Mouse (Mus musculus) embryonic facial prominence, embryonic 15.5 days (tissue): Measurements from ENCODE around the gene Gm20532. TPM values are rescaled to one million over a fixed set of nuclear protein-coding genes. Genes with fewer than 3 reads are reported as not detected.
A peak's percentile ranks its signal among the peaks of the same experiment; 100 is the strongest.

ENCODE experiments used
- ATAC-seq: fragments of 200-750 bp; cut with Nextera tagmentation; 2 replicates; pipeline ENCODE4 v1.8.0; 2017; ENCODE audit warnings: low read depth, moderate TSS enrichment; ENCODE audit not compliant: insufficient number of reproducible peaks, low FRiP score, low TSS enrichment
- H3K27ac ChIP-seq: fragments of 300-500 bp; sonication (generic); replicated peaks from 2 replicates; pipeline ENCODE4 v1.5.1; 2015; ENCODE audit warnings: mild to moderate bottlenecking, inconsistent platforms
- H3K27me3 ChIP-seq: fragments of 300-500 bp; sonication (generic); 2 replicates; pipeline ENCODE4 v1.6.1; 2015; ENCODE audit warnings: inconsistent platforms
- H3K36me3 ChIP-seq: fragments of 300-500 bp; sonication (generic); 2 replicates; pipeline ENCODE4 v1.6.1; 2015; ENCODE audit warnings: mild to moderate bottlenecking, inconsistent platforms
- H3K4me1 ChIP-seq: fragments of 300-500 bp; sonication (generic); 2 replicates; pipeline ENCODE4 v1.6.1; 2015; ENCODE audit warnings: inconsistent platforms
- H3K4me2 ChIP-seq: fragments of 300-500 bp; sonication (generic); replicated peaks from 2 replicates; pipeline ENCODE4 v1.6.1; 2015; ENCODE audit warnings: mild to moderate bottlenecking, inconsistent platforms
- H3K4me3 ChIP-seq: fragments of 300-500 bp; sonication (generic); replicated peaks from 2 replicates; pipeline ENCODE4 v1.5.1; 2015; ENCODE audit warnings: mild to moderate bottlenecking, inconsistent platforms
- H3K9ac ChIP-seq: fragments of 300-500 bp; sonication (generic); 2 replicates; pipeline ENCODE4 v1.6.1; 2015; ENCODE audit warnings: inconsistent platforms
- H3K9me3 ChIP-seq: fragments of 300-500 bp; sonication (generic); replicated peaks from 2 replicates; pipeline ENCODE4 v1.6.1; 2016; ENCODE audit warnings: inconsistent platforms
- WGBS: fragments of 180-500 bp; shearing (Covaris S2); methylation state at CpG from one replicate; pipeline ENCODE4 v1.1.7; 2015; 5-methylcytosine and 5-hydroxymethylcytosine counted together
- polyA plus RNA-seq: library from polyadenylated mRNA; unstranded; fragments of >200 nt; fragmentation: Nextera tagmentation; extraction: Ambion mirVana; gene quantifications from 2 replicates; pipeline ENCODE4 v1.2.1, GENCODE M21; 2015

Gm20532 gene
- polyA plus RNA-seq, 1 experiment from 2014 or later: not detected

- WGBS: 33% methylated on average over 5 of the region's 5 CpGs
These were observed 36.5 kb downstream of the Gm20532 start for GRCm38 (mm10) chr2:26622984-26623383.

DNA sequence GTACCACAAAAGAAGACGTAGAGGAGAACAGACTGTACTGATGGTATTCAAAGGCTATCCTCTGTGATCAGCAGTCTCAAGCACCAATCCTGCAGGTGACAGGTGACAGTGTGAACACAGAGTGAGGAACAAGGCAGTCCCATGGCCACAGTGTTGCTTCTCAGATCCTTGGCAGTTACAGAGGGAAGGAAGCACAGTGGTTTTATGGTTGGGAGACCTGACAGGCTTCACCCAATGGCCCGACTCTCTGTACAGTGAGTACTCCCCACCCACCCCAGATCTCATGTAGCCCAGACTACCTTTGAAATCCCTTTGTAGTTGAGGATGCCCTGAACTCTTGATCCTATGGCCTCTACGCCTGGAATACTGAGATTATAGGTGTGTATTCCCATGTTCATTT, 39.0 kb downstream of the Gm20532 start:
- H3K4me1 ChIP-seq: peaks cover 22% of the 10 kb centered on the region
- no peak overlapping the region for H3K27ac ChIP-seq
- ATAC-seq: no peak
- no peaks in the 10 kb centered on the region for H3K36me3 ChIP-seq
- no peak overlapping the region for H3K9ac ChIP-seq
- no peaks in the 10 kb centered on the region for H3K9me3 ChIP-seq
- H3K4me2 ChIP-seq: no peak overlapping the region
- 86% methylated on average over 3 of the region's 3 CpGs for WGBS
- no peaks in the 10 kb centered on the region for H3K27me3 ChIP-seq
- no peak overlapping the region for H3K4me3 ChIP-seq

More at GRCm38 (mm10) chr2:26622984-26623383, 36.5 kb downstream of the Gm20532 start:
- Histone ChIP-seq H3K36me3 (no peaks in the 10 kb centered on the region), H3K27ac (no peak overlapping the region), H3K9me3 (no peaks in the 10 kb centered on the region), H3K9ac (no peak overlapping the region), H3K4me2 (no peak overlapping the region), H3K4me3 (no peak overlapping the region), H3K4me1 (peaks cover 6% of the 10 kb centered on the region; the same call in 1 of the 2 replicates), H3K27me3 (no peaks in the 10 kb centered on the region)
- no peak for ATAC-seq

DNA sequence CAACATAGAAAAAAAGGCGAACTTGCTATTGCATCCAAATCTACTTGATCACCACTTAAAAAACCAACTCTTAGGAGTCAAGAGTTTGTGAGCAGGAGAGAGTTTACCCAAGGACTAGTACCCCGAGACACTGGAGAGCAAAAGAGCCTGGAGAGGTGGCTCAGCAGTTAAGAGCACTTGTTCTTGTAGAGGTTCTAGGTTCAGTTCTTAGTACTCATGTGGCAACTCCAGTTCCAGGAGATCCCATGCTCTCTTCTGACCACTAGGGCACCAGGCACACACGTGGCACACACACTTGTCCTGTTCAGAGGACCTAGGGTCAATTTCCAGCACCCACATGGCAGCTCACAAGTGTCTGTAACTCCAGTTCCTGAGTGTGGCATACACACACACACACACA, 39.6 kb downstream of the Gm20532 start:
- Histone ChIP-seq H3K4me1 (peaks cover 22% of the 10 kb centered on the region), H3K9me3 (no peaks in the 10 kb centered on the region), H3K27ac (no peak overlapping the region), H3K4me3 (no peak overlapping the region), H3K36me3 (no peaks in the 10 kb centered on the region), H3K4me2 (no peak overlapping the region), H3K27me3 (no peaks in the 10 kb centered on the region), H3K9ac (no peak overlapping the region)
- 64% methylated on average over 3 of the region's 3 CpGs for WGBS
- ATAC-seq: no peak

DNA sequence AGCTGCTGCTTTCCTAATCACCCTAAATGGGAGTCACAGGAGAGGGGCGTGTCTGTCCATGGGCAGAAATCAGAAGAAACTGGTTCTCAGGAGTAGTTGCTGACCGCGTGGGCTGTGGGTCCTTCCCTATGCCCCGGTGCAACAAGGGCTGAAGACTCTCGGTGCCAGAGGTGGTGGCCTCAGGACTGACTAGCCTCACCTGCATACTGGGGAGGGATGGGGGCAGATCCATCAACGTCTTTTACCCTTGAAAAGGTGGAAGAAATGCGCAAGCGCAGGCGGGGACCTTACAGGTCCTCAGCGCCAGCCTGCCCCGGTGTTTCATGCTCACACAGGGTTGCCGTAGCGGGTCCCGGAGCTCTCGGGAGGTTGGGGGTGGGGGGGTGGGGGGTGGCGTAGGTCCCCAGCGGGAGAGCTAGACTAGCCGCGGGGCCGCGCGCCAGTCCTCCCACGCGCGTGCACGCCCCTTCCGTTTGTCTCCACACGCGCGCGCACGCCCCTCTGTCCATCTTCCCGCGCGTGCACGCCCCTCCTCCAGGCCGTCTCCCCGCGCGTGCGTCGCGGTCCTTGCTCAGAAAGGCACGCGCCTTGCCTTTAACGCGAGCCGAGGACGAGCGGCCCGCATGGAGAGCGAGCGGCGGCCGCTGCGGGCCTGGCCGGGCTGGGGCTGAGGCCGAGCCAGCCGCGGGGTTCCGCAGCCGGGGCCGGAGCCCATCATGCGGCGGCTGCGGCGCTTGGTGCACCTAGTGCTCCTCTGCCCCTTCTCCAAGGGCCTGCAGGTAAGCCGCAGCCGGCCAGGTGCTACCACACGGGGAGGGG, 41.7 kb downstream of the Gm20532 start, which contains the start of gene Fam69b:
TSS of gene Fam69b (plus strand) at position 537 of the 819 bp plus-strand sequence.
- Histone ChIP-seq H3K36me3 (no peaks in the 10 kb centered on the region), H3K4me3 (peak within 1 kb of the TSS; percentile 63), H3K4me2 (peak within 1 kb of the TSS; percentile 81), H3K9me3 (no peaks in the 10 kb centered on the region), H3K4me1 (peaks cover 22% of the 10 kb centered on the region), H3K27me3 (no peaks in the 10 kb centered on the region), H3K27ac (peak within 1 kb of the TSS; percentile 24; the same call in 1 of the 2 replicates), H3K9ac (peak within 1 kb of the TSS; percentile 67)
- peak; percentile 77 for ATAC-seq
- under 1% methylated on average over 70 of the region's 70 CpGs for WGBS

DNA sequence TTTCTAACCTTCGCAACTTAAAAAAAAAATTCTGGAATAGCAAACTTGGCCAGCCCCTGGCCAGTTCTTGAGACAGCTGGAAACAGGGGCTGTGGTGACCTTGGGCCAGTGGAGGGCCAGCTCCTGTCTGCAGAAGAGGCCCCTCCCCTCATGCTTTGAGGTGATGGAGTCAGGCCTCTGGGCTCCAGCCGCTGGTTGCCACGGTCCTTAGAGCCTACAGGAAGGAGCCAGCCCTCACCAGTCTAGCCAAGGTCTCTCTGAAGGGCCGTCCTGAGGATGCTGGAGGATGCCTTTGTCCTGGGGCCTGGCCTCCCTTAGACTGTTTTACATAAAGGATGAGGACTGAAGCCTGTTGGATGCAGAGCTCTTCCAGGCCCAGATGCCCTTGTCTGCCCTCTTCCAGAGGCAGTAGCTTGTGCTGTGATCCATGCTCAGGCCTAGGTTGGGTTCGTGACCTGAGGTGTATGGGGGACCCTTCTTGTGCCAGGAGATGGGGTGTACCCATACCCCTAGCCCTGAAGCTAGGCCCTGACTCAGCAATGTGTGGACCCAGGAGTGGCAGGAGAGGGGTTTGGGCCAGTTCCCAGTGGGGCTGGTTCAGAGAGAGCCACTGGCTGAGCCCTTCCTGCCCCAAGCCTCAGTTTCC, 42.5 kb downstream of the Gm20532 start:
- peak overlapping the region; percentile 67 for H3K9ac ChIP-seq
- WGBS: 16% methylated on average over 5 of the region's 5 CpGs
- H3K4me3 ChIP-seq: peak overlapping the region; percentile 63
- ATAC-seq: 0 out of 2 replicates have a peak, but pooled peaks have one; percentile 27
- H3K27me3 ChIP-seq: no peaks in the 10 kb centered on the region
- peak overlapping the region; percentile 24; the same call in 1 of the 2 replicates for H3K27ac ChIP-seq
- no peaks in the 10 kb centered on the region for H3K36me3 ChIP-seq
- H3K4me1 ChIP-seq: peaks cover 22% of the 10 kb centered on the region
- no peaks in the 10 kb centered on the region for H3K9me3 ChIP-seq
- peak overlapping the region; percentile 81 for H3K4me2 ChIP-seq

DNA sequence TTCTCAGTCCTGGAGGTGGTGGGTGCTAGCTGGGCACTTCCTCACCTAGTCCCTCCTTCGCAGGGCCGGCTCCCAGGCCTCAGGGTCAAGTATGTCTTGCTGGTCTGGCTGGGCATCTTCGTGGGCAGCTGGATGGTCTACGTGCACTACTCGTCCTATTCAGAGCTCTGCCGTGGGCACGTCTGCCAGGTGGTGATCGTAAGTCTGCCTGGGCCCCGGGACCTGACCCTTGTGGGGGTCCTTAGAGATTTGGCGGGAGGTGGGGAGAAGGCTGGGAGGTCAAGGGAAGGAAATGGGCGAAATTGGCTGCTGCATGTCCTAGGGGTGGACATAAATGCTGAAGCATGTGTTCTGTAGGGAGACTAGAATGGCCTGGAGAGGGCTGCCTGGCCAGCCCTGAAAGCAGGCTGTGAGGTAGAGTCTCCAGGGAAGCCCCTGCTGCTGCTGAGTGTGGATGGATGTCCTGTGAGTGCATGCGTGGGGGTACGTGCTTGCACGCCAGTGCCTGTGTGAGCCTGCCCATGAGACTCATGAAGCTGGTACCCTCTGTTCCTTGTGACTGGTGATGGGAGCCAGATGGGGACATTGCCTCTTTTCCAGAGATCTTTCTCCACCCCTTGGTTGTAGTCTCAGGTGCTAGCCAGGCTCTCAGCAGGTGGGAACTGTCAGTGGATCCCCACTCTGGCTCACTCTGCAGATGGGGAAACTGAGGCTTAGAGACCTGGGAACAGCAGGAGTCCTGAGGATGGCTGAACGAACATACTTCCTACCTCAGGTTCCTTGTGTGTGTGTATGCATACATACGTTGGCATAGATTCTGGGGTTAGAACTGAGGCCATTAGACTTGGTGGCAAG, 46.3 kb downstream of the Gm20532 start:
- 75% methylated on average over 16 of the region's 16 CpGs for WGBS
- H3K4me2 ChIP-seq: no peak overlapping the region
- H3K9ac ChIP-seq: no peak overlapping the region
- no peaks in the 10 kb centered on the region for H3K27me3 ChIP-seq
- peaks cover 36% of the 10 kb centered on the region for H3K36me3 ChIP-seq
- H3K4me1 ChIP-seq: peaks cover 25% of the 10 kb centered on the region
- no peak overlapping the region for H3K27ac ChIP-seq
- H3K4me3 ChIP-seq: no peak overlapping the region
- no peak for ATAC-seq
- no peaks in the 10 kb centered on the region for H3K9me3 ChIP-seq

- no peak overlapping the region for H3K4me2 ChIP-seq
- no peaks in the 10 kb centered on the region for H3K27me3 ChIP-seq
- no peak for ATAC-seq
- WGBS: 64% methylated on average over 4 of the region's 4 CpGs
- no peak overlapping the region for H3K9ac ChIP-seq
- H3K27ac ChIP-seq: no peak overlapping the region
- H3K4me3 ChIP-seq: no peak overlapping the region
- peaks cover 29% of the 10 kb centered on the region for H3K4me1 ChIP-seq
- no peaks in the 10 kb centered on the region for H3K9me3 ChIP-seq
- H3K36me3 ChIP-seq: peaks cover 47% of the 10 kb centered on the region
These were observed 47.6 kb downstream of the Gm20532 start for GRCm38 (mm10) chr2:26633953-26634530.

GRCm38 (mm10) chr2:26634629-26635488, 48.4 kb downstream of the Gm20532 start:
- Histone ChIP-seq H3K27me3 (no peaks in the 10 kb centered on the region), H3K27ac (no peak overlapping the region; the same call in 1 of the 2 replicates), H3K9ac (no peak overlapping the region), H3K4me2 (no peak overlapping the region), H3K36me3 (peaks cover 47% of the 10 kb centered on the region), H3K9me3 (no peaks in the 10 kb centered on the region), H3K4me1 (peaks cover 23% of the 10 kb centered on the region), H3K4me3 (no peak overlapping the region)
- no peak for ATAC-seq
- WGBS: 59% methylated on average over 12 of the region's 12 CpGs

DNA sequence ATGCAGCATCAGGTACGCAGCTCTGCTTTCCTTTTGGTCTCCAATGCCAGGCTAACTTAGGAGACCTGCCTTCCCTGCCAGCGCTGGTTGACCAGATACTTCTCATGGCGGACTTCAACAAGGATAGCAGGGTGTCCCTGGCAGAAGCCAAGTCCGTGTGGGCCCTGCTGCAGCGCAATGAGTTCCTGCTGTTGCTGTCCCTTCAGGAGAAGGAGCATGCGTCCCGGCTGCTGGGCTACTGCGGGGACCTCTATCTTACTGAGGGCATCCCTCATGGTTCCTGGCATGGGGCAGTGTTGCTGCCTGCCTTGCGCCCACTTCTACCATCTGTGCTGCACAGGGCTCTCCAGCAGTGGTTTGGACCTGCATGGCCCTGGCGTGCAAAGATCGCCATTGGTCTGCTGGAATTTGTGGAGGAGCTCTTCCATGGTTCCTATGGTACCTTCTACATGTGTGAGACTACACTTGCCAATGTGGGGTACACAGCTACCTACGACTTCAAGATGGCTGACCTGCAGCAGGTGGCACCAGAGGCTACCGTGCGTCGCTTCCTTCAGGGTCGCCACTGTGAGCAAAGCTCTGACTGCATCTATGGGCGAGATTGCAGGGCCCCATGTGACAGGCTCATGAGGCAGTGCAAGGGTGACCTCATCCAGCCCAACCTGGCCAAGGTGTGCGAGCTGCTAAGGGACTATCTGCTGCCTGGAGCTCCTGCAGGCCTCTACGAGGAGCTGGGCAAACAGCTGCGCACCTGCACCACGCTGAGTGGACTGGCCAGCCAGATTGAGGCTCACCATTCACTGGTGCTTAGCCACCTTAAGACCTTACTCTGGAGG, 49.3 kb downstream of the Gm20532 start:
- ATAC-seq: no peak

More for the DNA sequence above, 49.3 kb downstream of the Gm20532 start:
- no peaks in the 10 kb centered on the region for H3K9me3 ChIP-seq
- H3K27me3 ChIP-seq: no peaks in the 10 kb centered on the region
- peaks cover 47% of the 10 kb centered on the region for H3K36me3 ChIP-seq
- no peak overlapping the region for H3K9ac ChIP-seq
- peaks cover 28% of the 10 kb centered on the region for H3K4me1 ChIP-seq
- no peak overlapping the region for H3K4me2 ChIP-seq
- no peak overlapping the region for H3K4me3 ChIP-seq
- WGBS: 73% methylated on average over 21 of the region's 21 CpGs
- no peak overlapping the region for H3K27ac ChIP-seq
